Mouse (Mus musculus) natural killer cell, adult 2 months (primary cell): Measurements from ENCODE around the gene Bpifa5.

Experiments
- DNase-seq, 2 experiments: peaks; one replicate each; pipeline ENCODE4 v3.0.0; 2022; ENCODE audit warnings: low spot score in 2 of 2

The Bpifa5 gene

DNA sequence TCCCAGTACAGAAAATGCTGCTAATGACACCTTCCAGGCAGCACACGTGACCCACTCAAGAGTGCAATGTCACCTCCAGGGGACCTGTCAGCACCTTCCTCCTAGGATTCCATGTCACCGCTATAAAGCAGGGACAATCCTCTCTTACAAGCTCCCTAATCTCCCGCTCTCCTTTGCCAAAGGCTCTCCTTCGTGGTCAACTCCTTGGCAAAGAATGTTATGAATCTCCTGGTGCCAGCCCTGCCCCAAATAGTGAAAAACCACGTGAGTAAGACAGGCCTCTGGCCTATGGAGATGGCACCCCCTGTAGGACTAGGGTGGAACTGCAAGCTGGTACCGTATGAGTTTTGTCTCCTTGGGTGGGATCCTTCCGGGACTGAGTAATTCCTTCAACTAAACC lies 44.5 kb downstream of the Bpifa5 start:
- DNase-seq, result no peak

DNA sequence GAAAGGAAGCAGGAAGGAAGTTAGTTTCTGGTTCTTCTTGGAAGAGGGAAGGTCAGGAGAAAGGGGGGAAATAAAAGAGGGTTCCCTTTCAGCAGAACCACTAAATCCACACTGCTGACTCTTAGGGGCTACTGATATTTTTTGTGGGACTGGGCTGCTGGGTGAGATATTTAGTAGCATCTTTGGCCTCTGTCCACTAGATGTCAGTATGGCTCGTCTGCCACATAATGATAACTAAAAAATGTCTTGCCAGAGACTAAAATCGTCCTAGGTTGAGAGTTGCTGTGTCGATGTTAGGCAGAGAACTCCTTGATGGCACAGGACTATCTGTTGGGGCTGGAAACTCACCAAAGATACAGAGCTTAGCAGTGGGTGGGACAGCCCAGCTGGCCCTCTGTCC lies 46.7 kb downstream of the Bpifa5 start:
- DNase-seq, result no peak

DNA sequence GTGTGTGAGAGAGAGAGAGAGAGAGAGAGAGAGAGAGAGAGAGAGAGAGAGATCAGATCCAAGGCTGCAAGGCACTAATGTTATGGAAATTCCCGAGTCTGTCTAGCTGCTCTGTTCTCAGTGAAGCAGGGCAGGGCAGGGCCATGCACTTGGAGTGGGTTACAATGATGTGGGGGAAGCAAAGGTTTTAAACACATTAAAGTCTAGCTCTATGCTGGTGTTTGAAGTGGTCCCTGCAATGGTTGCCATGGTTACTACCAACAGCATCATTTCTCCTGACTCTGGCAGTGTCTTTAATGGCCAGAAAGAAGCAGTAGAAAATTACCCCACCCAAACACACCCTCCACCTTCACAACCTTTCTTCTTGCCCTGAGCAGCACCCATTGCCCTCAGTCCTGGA lies 48.7 kb downstream of the Bpifa5 start:
- DNase-seq, result no peak

DNA sequence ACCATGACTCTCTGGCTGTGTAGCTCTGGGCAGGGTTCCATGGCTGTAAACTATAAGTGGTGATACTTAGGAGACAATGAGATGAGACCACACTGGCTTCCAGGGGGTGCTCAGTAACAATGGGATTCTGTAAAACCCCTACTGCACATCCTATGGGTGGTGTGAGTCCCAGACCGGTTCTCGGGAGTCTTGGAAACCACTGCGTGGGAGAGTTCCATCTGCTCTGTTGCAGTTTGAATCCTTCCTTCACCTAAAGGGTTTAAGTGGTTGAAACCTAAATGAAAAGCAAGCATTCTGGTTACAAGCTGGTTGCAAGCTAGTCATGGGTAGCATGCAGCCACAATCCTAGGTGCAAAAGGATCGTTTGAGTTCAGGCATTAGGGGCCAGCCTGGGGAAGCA lies 49.5 kb downstream of the Bpifa5 start:
- no peak for DNase-seq

DNA sequence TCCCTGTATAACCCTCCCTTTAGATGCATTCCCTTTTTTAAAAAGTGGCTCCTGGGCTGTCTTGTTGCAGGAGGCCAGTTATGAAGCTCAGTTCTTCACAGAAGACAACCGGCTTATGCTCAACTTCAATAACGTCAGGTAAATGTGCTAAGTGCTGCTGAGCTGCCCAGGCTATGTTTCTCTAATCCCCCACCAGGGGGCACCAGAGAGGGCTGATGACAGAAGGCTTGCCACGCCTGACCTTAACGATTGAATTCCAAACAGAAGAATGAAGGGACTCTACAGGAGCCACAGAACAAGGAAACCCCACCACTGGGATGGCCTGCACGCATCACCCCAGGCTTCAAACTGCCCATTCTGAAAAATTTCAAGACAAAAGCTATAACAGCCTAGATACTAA lies 52.8 kb downstream of the Bpifa5 start:
- peak in 1 of 2 experiments; percentile 37 for DNase-seq
